Mouse (Mus musculus) cerebellum, adult 18-20 months (tissue): ENCODE measurements around the gene Cnksr3.

Experiments
- DNase-seq, 2 experiments: peaks; one replicate each; pipeline ENCODE4 v3.0.0; 2021

The Cnksr3 gene

GRCm38 (mm10) chr10:7076201-7076600, 135.8 kb downstream of the Cnksr3 start:
- DNase-seq, result peak; percentile 90 to 93

DNA sequence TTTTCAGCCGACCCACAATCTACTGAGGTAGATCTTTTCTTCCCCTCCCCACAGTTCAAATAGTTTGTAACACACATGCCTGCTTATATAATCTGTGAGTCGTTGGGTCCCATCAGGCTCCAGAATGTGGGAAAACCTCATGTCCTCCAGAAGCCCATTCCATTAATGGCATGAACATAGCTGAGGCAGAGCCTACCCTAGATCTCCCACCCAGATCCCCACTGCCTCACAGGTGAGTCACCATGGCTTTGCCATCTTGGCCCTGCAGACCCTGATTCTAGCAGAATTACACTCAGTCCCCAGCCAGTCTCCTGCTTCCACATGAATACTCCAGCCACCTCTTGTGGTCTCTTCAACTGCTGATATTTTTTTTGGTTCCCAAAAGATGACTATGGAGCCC, 136.4 kb downstream of the Cnksr3 start:
- DNase-seq, result peak in 1 of 2 experiments; percentile 40

DNA sequence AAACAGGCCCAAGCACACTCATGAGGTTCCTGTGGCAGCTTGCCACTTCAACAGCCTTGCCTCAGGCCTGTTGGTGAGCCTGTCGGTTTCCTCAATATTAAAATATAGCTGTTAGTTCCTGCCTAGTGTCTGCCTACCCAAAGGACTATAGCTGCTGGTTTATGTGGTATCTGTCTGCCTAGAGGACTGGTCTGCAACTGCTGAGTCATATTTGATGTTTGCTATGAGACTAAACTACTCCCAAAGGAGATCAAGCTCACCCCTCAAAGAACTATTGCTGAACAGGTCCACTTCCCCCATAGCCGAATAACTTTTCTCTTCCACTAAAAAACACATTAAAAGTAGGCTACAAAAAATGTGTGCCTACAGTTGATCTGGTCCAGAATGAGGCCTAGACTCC, 137.8 kb downstream of the Cnksr3 start:
- no peak for DNase-seq

DNA sequence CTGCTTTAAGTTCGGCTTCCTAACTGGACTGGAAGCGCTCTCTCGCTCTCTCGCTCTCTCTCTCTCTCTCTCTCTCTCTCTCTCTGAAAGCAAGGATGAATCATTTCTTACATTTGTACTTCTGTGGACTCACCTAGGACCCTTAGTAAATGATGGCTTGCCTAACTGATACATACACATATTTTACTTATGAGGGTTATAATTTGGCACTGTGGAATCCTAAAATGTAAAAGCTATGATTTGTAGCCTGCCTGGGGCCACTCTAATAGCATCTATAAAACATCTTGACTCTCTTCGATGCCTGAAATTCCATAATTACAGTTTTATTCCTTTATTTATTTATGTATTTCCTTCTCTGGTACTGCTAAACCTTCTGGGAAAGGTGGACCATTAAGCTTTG, 141.1 kb downstream of the Cnksr3 start:
- DNase-seq, result no peak

GRCm38 (mm10) chr10:7070100-7070835, 141.8 kb downstream of the Cnksr3 start:
- DNase-seq, result no peak

DNA sequence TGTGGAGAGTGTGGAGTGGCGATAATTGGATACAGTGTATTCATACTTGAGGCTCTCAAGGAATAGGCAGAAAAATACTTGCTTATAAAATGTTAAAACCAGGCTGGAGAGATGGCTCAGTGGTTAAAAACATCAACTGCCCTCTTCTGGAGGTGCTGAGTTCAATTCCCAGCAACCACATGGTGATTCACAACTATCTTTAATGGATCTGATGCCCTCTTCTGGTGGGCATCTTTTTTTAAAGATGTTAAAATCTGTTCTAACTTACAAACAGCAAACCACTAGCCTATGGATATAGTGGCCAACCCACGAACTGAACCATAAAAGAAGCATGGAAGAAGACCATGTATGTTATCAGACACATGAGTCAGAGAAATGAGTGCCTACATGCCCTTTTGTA, 142.9 kb downstream of the Cnksr3 start:
- DNase-seq, result no peak
